Mouse (Mus musculus) limb, embryonic 12.5 days (tissue): Measurements from ENCODE around the gene 2610044O15Rik8. TPM values are rescaled to one million over a fixed set of nuclear protein-coding genes. Genes with fewer than 3 reads are reported as not detected.
"Not testable (repeated sequence)": the region's sequence is repeated elsewhere in the genome, so short reads cannot be mapped to it uniquely, and the experiment has no call there.

Source experiments
- ATAC-seq: fragments of 200-750 bp; cut with Nextera tagmentation; 2 replicates; pipeline ENCODE4 v1.8.0; 2017; ENCODE audit warnings: low read depth, moderate TSS enrichment; ENCODE audit not compliant: insufficient number of reproducible peaks, insufficient read depth, low FRiP score, low TSS enrichment
- H3K27ac ChIP-seq: fragments of 300-500 bp; sonication (generic); 2 replicates; pipeline ENCODE4 v1.5.1; 2016; ENCODE audit warnings: mild to moderate bottlenecking, moderate library complexity
- H3K27me3 ChIP-seq: fragments of 300-500 bp; sonication (generic); 2 replicates; pipeline ENCODE4 v1.6.1; 2016; ENCODE audit warnings: mild to moderate bottlenecking, moderate library complexity
- H3K36me3 ChIP-seq: fragments of 300-500 bp; sonication (generic); 2 replicates; pipeline ENCODE4 v1.6.1; 2016; ENCODE audit warnings: mild to moderate bottlenecking, moderate library complexity
- H3K4me1 ChIP-seq: fragments of 300-500 bp; sonication (generic); replicated peaks from 2 replicates; pipeline ENCODE4 v1.6.1; 2016
- H3K4me2 ChIP-seq: fragments of 300-500 bp; sonication (generic); 2 replicates; pipeline ENCODE4 v1.6.1; 2016; ENCODE audit warnings: mild to moderate bottlenecking, moderate library complexity
- H3K4me3 ChIP-seq: fragments of 300-500 bp; sonication (generic); replicated peaks from 2 replicates; pipeline ENCODE4 v1.5.1; 2016; ENCODE audit warnings: mild to moderate bottlenecking
- H3K9ac ChIP-seq: fragments of 300-500 bp; sonication (generic); replicated peaks from 2 replicates; pipeline ENCODE4 v1.6.1; 2016; ENCODE audit warnings: mild to moderate bottlenecking, moderate library complexity
- H3K9me3 ChIP-seq: fragments of 300-500 bp; sonication (generic); 2 replicates; pipeline ENCODE4 v1.6.1; 2016; ENCODE audit warnings: mild to moderate bottlenecking, moderate library complexity
- WGBS: fragments of 180-500 bp; shearing (Covaris S2); methylation state at CpG from one replicate; pipeline ENCODE4 v1.1.7; 2016; 5-methylcytosine and 5-hydroxymethylcytosine counted together
- polyA plus RNA-seq: library from polyadenylated mRNA; unstranded; fragments of >200 nt; fragmentation: Nextera tagmentation; extraction: Ambion mirVana; gene quantifications from 2 replicates; pipeline ENCODE4 v1.2.1, GENCODE M21; 2016

Gene 2610044O15Rik8
- polyA plus RNA-seq = 23.9 and 28.3 TPM in 2 replicates

GRCm38 (mm10) chr8:129234027-129234733, at the start of gene 2610044O15Rik8:
2610044O15Rik8 (minus strand) TSS chr8:129234406.
- Histone ChIP-seq H3K4me1 (peaks cover 11% of the 10 kb centered on the region), H3K9ac (peak within 1 kb of the TSS; percentile 71), H3K9me3 (no peaks in the 10 kb centered on the region), H3K27me3 (no peaks in the 10 kb centered on the region), H3K4me2 (peak within 1 kb of the TSS; percentile 62), H3K27ac (peak within 1 kb of the TSS; percentile 94), H3K36me3 (no peaks in the 10 kb centered on the region), H3K4me3 (peak within 1 kb of the TSS; percentile 62)
- peak; percentile 99 for ATAC-seq
- WGBS = 1% methylated on average over 18 of the region's 18 CpGs

GRCm38 (mm10) chr8:129265918-129266317, 31.7 kb upstream of the 2610044O15Rik8 start:
- H3K36me3 ChIP-seq = peaks cover 34% of the 10 kb centered on the region
- ATAC-seq = no peak
- 92% methylated on average over 1 of the region's 1 CpGs for WGBS
- H3K4me3 ChIP-seq = no peak overlapping the region
- no peak overlapping the region for H3K27ac ChIP-seq
- no peak overlapping the region for H3K9ac ChIP-seq
- no peaks in the 10 kb centered on the region for H3K27me3 ChIP-seq
- H3K9me3 ChIP-seq = peaks cover 20% of the 10 kb centered on the region; the same call in 1 of the 2 replicates
- no peak overlapping the region for H3K4me2 ChIP-seq
- no peaks in the 10 kb centered on the region for H3K4me1 ChIP-seq

- Histone ChIP-seq H3K27ac (no peak overlapping the region), H3K4me2 (peak overlapping the region; percentile 66), H3K36me3 (peaks cover 18% of the 10 kb centered on the region), H3K4me1 (no peaks in the 10 kb centered on the region), H3K27me3 (no peaks in the 10 kb centered on the region), H3K9ac (no peak overlapping the region), H3K4me3 (peak overlapping the region; percentile 53), H3K9me3 (peaks cover 13% of the 10 kb centered on the region; the same call in 1 of the 2 replicates)
- WGBS = 78% methylated on average over 2 of the region's 2 CpGs
- no peak for ATAC-seq
Measured at GRCm38 (mm10) chr8:129264296-129264695, 30.1 kb upstream of the 2610044O15Rik8 start.

- Histone ChIP-seq H3K4me2 (peak overlapping the region; percentile 66), H3K9ac (peak overlapping the region; percentile 55), H3K4me3 (peak overlapping the region; percentile 53)
- H3K36me3 ChIP-seq, H3K27ac ChIP-seq, H3K27me3 ChIP-seq, H3K4me1 ChIP-seq, H3K9me3 ChIP-seq: not testable (repeated sequence)
- ATAC-seq = peak; percentile 98
- under 1% methylated on average over 24 of the region's 24 CpGs for WGBS
Measured at GRCm38 (mm10) chr8:129263211-129263927, 29.2 kb upstream of the 2610044O15Rik8 start.

- 3% methylated on average over 9 of the region's 9 CpGs for WGBS
- Histone ChIP-seq H3K4me2 (peak overlapping the region; percentile 62), H3K36me3 (no peaks in the 10 kb centered on the region), H3K27me3 (no peaks in the 10 kb centered on the region), H3K27ac (peak overlapping the region; percentile 94), H3K9me3 (no peaks in the 10 kb centered on the region), H3K9ac (peak overlapping the region; percentile 71), H3K4me3 (peak overlapping the region; percentile 62), H3K4me1 (peaks cover 11% of the 10 kb centered on the region)
- no peak for ATAC-seq
Measured at GRCm38 (mm10) chr8:129233664-129234026, 561 bp downstream of the 2610044O15Rik8 start.

Other genes with a start within 250 kb of the 2610044O15Rik8 start
- gene Ccdc7a, start 168.9 kb downstream of the 2610044O15Rik8 start, polyA plus RNA-seq = not detected in 2 replicates
- gene Ccdc7b, start 167.3 kb downstream of the 2610044O15Rik8 start, polyA plus RNA-seq = not detected in 2 replicates
- gene Gm10999, start 102.7 kb downstream of the 2610044O15Rik8 start, polyA plus RNA-seq = not detected in 2 replicates